Mouse (Mus musculus) embryonic fibroblast, embryonic 13.5 days (primary cell): ENCODE data around the gene Ubtf. TPM values are rescaled to one million over a fixed set of nuclear protein-coding genes. Genes with fewer than 3 reads are reported as not detected.
A peak's percentile ranks its signal among the peaks of the same experiment; 100 is the strongest.

Experiments used
- H3K27ac ChIP-seq: 2 replicates; pipeline ENCODE4 v1.5.1; 2012; ENCODE audit warnings: low read length, control low read depth, inconsistent platforms; ENCODE audit not compliant: insufficient read depth
- H3K4me1 ChIP-seq: 2 replicates; pipeline ENCODE4 v1.6.1; 2011; ENCODE audit warnings: low read length; ENCODE audit not compliant: control insufficient read depth, insufficient read depth
- H3K4me3 ChIP-seq: 2 replicates; pipeline ENCODE4 v1.5.1; 2011; ENCODE audit warnings: mild to moderate bottlenecking, control low read depth, low read length; ENCODE audit not compliant: insufficient read depth
- CTCF ChIP-seq: IDR thresholded peaks from 2 replicates; pipeline ENCODE4 v1.5.1; 2011; ENCODE audit warnings: mild to moderate bottlenecking, control low read depth, low read length, moderate library complexity, borderline replicate concordance; ENCODE audit not compliant: insufficient read depth
- POLR2A ChIP-seq: IDR thresholded peaks from 2 replicates; pipeline ENCODE4 v1.6.1; 2011; ENCODE audit warnings: low read depth, mild to moderate bottlenecking, control low read depth, low read length, moderate library complexity
- polyA plus RNA-seq: library from polyadenylated mRNA; stranded (reverse); fragments of >200 nt; gene quantifications from 2 replicates; pipeline ENCODE4 v1.2.4, GENCODE M21; 2011; ENCODE audit warnings: low read depth; ENCODE audit not compliant: missing spikeins, insufficient read length

Ubtf gene
- polyA plus RNA-seq, 1 experiment = 102 TPM

DNA sequence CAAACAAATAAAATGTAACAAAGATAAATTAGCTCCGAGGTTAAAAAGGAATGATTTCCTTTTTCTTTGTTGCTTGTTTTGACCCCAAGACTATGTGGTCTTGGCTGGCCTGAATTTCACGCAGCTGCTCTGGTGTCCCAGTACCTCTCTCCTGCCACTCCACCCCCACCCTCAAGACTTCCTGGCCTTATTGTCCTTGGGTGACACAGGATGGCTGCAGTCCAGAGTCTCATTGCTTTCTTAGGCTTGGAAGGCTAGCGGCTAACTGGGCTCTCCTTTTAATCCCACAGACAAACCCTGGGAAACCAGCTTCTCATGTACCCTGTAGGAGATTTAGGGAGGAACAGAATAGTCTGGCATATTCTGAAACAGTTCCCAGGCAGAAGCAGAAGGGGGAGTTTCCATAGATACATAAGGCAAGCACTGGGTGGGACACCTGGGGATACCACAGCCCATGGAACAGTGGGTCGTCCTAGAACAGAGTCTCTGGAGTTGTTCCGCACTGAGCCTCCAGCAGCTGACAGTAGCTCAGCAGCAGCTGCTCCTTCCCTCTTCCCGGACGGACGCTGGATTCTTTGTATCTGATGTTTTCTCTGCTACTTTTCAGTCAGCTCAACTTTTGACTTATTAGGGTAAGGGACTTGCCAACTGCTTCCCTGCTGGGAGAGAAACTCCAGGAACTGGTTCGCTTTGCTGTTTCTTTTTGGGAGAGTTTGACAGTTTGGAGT is 15.6 kb upstream of the Ubtf start:
- Histone ChIP-seq H3K4me3 (no peak overlapping the region), H3K27ac (no peak overlapping the region), H3K4me1 (no peaks in the 10 kb centered on the region)
- TF ChIP-seq CTCF (no peak), POLR2A (no peak)

GRCm38 (mm10) chr11:102334010-102334409 is 14.5 kb upstream of the Ubtf start:
- H3K27ac ChIP-seq = no peak overlapping the region
- no peak overlapping the region for H3K4me3 ChIP-seq
- no peaks in the 10 kb centered on the region for H3K4me1 ChIP-seq
- TF ChIP-seq CTCF (no peak), POLR2A (no peak)

GRCm38 (mm10) chr11:102333061-102333460 is 13.5 kb upstream of the Ubtf start:
- Histone ChIP-seq H3K27ac (no peak overlapping the region), H3K4me3 (no peak overlapping the region), H3K4me1 (no peaks in the 10 kb centered on the region)
- no peak for TF ChIP-seq CTCF
- no peak for TF ChIP-seq POLR2A

GRCm38 (mm10) chr11:102331806-102332205 is 12.3 kb upstream of the Ubtf start:
- H3K4me1 ChIP-seq = no peaks in the 10 kb centered on the region; the same call in 1 of the 2 replicates
- no peak overlapping the region for H3K4me3 ChIP-seq
- H3K27ac ChIP-seq = no peak overlapping the region
- no peak for TF ChIP-seq CTCF
- TF ChIP-seq POLR2A = no peak

- Histone ChIP-seq H3K4me1 (no peaks in the 10 kb centered on the region; the same call in 1 of the 2 replicates), H3K27ac (no peak overlapping the region), H3K4me3 (no peak overlapping the region)
- no peak for TF ChIP-seq POLR2A
- no peak for TF ChIP-seq CTCF
Measured at GRCm38 (mm10) chr11:102330039-102330438, 10.5 kb upstream of the Ubtf start.

- TF ChIP-seq CTCF (no peak), POLR2A (no peak)
- no peak overlapping the region for H3K27ac ChIP-seq
- H3K4me3 ChIP-seq = no peak overlapping the region
Measured at GRCm38 (mm10) chr11:102329518-102329917, 10.0 kb upstream of the Ubtf start.

GRCm38 (mm10) chr11:102327839-102328238 is 8.3 kb upstream of the Ubtf start:
- no peak overlapping the region for H3K4me3 ChIP-seq
- no peaks in the 10 kb centered on the region; the same call in 1 of the 2 replicates for H3K4me1 ChIP-seq
- TF ChIP-seq CTCF (no peak), POLR2A (no peak)
- H3K27ac ChIP-seq = no peak overlapping the region

More at GRCm38 (mm10) chr11:102329518-102329917, 10.0 kb upstream of the Ubtf start:
- no peaks in the 10 kb centered on the region; the same call in 1 of the 2 replicates for H3K4me1 ChIP-seq

DNA sequence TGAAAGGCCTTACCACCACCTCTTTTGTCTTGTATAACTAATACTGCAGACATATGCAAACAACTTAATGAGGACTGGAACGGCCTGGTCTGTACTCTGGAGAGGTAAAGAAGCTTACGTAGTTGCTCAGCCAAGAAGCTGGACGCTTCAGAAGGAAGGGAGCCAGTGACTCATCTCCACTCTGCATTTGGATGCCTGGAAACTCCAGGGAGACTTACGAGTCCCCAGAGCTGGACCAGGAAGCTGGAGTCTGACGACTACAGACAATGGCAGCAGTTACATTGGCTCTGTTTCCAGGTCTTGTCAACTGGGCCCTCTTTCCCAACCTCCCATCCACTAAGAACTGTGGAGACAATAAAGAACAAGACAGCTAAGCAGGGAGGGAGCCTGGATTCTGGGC is 7.7 kb upstream of the Ubtf start:
- no peaks in the 10 kb centered on the region; the same call in 1 of the 2 replicates for H3K4me1 ChIP-seq
- H3K4me3 ChIP-seq = no peak overlapping the region
- no peak overlapping the region for H3K27ac ChIP-seq
- TF ChIP-seq CTCF (no peak), POLR2A (no peak)

DNA sequence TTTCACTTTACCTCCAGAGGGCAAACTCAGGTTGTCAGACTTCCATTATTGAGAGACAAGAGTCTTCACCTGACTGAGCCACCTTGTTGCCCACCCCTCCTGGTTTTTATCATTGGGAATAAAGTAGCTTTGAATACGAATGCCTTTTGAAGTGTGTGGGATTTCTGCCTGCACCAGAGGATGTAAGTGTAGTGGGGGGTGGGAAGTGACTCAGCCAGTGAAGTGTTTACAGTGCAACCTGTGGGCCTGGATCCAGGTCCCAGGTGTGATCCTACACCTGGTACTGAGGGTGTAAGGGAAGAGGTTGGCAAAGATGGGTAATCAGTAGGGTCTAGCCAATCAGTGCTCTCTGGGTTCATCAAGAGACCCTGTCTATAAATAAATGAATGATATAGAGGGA is 4.0 kb upstream of the Ubtf start:
- no peaks in the 10 kb centered on the region; the same call in 1 of the 2 replicates for H3K4me1 ChIP-seq
- no peak for TF ChIP-seq POLR2A
- H3K27ac ChIP-seq = no peak overlapping the region
- H3K4me3 ChIP-seq = no peak overlapping the region

- TF ChIP-seq POLR2A (no peak), CTCF (no peak)
- no peak overlapping the region for H3K4me3 ChIP-seq
- no peak overlapping the region for H3K27ac ChIP-seq
- no peaks in the 10 kb centered on the region for H3K4me1 ChIP-seq
Measured at GRCm38 (mm10) chr11:102321931-102322330, 2.4 kb upstream of the Ubtf start.

DNA sequence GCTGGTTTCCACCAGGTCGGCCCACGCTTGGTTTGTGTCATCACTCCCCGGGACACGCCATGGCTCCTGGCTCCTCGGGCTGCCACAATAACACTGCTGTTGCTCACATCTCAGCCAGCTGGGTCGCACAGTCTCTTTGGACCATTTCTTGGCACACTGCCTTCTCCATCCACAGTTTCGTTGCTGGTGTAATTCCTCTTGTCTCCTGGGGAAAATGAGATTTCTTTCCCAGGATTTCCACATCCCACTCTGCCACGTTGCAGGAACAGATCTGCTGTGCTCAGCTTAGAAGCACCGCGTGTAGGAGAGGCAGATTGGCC is 1.1 kb upstream of the Ubtf start:
- TF ChIP-seq POLR2A (peak; percentile 64), CTCF (no peak)
- Histone ChIP-seq H3K27ac (peak overlapping the region; percentile 83), H3K4me1 (peaks cover 3% of the 10 kb centered on the region; the same call in 1 of the 2 replicates), H3K4me3 (peak overlapping the region; percentile 18; the same call in 1 of the 2 replicates)
